Mouse (Mus musculus) cerebellum, adult 18-20 months (tissue): Measurements from ENCODE around the gene Gm11011.
"Not testable (repeated sequence)": the region's sequence is repeated elsewhere in the genome, so short reads cannot be mapped to it uniquely, and the experiment has no call there.

ENCODE experiments used
- DNase-seq, 2 experiments: peaks; one replicate each; pipeline ENCODE4 v3.0.0; 2021

The Gm11011 gene

DNA sequence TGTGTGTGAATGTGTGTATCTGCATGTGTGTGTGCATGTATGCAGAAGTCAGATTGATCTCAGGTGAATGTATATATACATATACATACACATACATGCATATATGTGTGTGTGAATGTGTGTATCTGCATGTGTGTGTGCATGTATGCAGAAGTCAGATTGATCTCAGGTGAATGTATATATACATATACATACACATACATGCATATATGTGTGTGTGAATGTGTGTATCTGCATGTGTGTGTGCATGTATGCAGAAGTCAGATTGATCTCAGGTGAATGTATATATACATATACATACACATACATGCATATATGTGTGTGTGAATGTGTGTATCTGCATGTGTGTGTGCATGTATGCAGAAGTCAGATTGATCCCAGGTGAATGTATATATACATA, at the start of gene Gm11011:
TSS of gene Gm11011 (minus strand) at position 101 of the 400 bp plus-strand sequence.
- not testable (repeated sequence) for DNase-seq

DNA sequence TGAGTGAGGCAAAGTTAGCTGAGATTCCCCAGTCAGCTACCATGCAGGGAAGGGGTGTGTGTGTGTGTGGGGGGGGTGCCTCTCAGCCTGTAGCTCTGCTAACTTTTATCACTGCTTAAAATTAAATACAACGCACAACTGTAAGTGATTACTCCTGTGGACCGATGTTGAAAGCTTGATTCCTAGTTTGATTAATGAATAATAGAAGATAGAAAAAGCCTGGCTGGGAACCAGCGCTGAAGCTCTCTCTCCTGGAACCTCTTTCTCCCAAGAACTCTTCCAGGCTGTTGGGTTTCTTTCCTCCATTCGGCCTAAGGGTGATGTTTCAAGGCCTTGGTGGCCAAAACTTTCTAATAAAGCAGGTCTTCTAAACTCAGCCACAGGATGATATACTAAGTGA, 48.9 kb upstream of the Gm11011 start:
- DNase-seq: no peak

DNA sequence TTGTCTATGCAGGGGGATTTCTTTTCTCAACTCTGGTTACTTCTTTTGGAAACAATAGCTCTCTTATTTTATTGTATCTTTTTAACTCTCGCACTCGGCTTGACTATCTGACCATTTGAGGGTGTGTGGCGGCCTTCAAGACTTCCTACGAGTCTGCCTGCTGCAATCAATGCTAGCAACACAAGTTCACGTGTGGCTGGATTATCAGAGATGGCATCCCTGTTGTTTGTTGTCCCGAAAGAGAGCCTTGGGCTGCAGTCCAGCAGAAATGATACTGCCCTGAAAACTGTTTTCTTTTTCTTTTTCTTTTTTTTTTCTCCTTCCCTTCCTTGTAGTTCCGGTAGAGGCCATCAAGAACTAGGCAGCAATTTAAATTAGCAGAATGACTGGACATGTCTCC, 47.9 kb upstream of the Gm11011 start:
- no peak for DNase-seq

DNA sequence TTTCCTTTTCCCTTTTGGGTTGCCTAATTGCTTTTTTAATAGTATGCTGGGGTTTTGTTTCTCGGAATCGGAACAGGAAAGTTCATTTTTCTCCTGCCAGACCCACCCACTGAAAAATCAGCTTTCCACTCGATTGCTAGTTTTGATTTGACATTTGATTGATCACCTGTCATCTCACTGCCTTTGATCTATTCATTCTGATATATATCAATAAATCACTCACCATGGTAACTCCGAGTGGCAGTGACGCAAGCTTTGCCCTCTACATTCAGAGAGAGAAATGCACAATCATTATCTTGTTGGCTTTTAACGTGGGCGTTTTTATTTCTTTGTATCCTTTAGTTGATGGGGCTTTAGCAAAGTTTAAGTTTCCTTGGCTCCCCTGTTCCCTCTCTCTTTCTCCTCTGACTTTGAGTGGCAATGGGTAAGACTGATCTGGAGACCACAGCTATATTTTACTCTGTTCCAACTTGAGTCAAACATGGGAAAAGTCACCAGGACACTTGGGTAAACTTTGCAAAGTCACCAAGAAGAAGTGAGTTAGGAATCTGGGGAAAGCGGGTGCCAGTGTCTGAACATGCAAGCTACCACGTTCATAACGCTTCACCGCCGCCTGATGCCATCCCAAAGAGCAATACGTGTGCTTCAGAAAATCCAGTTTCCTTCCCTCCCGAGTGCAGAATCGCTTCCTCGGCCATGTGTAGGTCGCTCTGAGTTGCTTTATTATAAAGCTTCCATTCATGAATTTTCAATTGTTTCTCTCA, 47.3 kb upstream of the Gm11011 start:
- DNase-seq: no peak

DNA sequence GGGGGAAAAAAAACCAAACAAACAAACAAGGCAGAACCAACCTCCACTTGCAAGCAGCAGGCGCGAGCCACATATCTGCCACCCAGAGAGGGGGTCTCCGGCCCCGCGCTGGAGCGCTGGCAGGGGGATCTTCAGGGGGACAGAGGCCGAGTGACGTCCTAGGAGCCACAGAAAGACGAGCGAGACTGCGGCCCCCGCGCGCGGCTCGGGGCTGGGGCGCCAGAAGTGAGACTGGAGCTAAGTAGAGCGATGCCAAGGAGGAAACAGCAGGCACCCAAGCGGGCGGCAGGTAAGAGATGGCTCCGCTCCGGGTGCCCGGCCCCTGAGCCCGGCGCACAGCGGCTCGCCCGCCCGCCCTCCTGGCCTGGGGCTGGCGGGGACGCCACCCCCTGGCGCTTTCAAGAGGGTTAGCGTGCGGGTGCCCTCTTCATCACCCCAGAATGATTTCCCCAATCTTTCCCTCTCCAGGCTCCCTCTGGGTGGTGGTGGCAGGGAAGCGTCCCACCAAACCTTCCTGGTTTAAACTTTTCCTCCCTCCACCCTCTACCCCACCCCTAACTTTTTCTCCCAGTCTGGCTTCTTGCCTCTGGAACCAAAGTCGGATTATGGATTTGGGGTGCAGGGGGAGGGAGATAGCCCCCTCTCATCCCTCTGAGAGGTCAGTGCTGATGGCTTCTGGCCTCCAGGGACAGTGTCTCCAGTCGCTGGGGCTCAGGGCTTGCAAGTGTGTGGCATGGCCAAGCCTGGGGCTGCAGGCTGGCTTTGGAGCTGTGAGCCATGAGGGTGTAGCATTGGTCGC, 46.1 kb upstream of the Gm11011 start:
- no peak for DNase-seq

DNA sequence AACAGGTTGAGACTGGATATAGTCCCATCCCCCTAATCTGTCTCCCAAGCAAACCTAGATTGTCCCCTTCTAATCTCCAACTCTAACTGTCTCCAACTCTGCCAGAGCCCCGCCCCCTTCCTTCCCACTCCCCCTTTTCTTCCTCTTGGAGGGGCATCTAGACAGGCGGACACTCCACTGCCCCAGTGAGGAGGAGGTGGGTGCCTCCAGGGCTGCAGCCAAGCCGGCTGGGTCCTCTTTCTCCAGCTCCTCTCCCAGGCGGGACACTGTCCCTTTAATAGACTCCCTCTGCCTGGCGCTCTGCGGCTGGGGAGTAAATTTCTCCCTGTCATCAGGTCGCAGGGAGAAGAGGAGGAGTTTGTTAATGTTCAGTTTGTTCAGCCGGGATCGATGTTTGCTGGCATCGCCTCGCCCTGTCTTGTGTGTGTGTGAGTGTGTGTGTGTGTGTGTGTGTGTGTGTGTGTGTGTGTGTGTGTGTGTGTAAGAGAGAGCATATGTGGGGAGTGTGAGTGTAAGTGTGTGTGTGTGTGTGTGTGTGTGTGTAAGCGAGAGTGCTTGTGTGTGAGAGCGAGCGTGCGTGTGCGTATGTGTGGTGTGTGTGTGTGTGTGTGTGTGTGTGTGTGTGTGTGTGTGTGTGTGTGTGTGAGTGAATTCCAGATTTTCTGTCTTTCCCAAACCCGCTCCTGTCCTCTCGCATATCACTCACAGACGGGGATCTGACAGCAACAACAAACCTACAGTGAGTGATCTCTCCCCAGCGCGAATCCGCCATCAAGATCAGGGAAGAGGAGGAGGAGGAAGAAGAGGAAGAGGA, 45.0 kb upstream of the Gm11011 start, which contains the start of gene Tshz2:
TSS of gene Tshz2 (plus strand) at position 676 of the 814 bp plus-strand sequence.
- DNase-seq: no peak

GRCm38 (mm10) chr2:169630070-169630469, 42.5 kb upstream of the Gm11011 start:
- no peak for DNase-seq

DNA sequence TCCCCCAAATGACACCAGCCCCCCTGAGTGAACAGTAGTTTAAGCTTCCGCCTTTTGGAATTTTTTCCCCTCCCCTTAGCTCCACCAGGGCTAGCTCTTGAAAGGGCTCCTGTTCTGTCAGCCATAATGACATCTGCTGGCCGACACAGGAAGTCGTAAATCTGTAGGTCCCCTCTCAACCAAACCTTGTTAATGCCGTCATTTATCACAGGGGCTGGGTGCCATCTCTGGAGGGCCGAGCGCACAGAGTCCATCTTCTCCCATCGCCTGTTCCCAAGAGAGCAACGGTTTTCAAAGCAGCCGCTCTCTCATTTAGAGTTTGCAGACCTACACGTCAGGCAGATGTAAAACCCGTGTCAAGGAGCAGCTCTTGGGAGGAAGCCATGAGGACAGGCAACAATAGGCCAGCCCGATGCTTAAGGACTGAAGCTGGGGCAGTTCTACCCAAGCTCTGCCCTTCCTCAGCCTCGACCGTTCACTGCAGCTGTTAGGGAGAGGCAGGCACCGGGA, 33.7 kb upstream of the Gm11011 start:
- no peak for DNase-seq

DNA sequence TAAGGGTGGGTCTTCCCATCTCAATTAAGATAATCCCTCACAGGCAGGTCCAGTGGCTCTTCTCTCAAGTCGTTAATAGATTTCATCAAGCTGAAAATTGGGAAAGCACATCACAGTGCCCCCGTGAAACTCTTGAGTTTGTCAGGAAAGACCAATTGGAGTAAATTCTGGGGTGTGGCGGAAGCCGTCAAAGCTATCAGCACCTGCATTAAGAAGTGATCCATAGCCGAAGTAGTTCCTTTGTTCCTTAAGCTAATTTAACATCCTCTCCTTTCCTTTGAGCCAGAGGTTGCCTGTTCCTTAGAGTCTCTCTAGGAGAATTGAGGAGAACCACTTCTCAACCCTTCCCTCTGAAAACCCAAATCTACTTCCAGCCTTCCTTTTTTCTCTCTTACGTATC, 28.5 kb upstream of the Gm11011 start:
- DNase-seq: no peak

- no peak for DNase-seq
Observed at GRCm38 (mm10) chr2:169614683-169615082, 27.1 kb upstream of the Gm11011 start.

DNA sequence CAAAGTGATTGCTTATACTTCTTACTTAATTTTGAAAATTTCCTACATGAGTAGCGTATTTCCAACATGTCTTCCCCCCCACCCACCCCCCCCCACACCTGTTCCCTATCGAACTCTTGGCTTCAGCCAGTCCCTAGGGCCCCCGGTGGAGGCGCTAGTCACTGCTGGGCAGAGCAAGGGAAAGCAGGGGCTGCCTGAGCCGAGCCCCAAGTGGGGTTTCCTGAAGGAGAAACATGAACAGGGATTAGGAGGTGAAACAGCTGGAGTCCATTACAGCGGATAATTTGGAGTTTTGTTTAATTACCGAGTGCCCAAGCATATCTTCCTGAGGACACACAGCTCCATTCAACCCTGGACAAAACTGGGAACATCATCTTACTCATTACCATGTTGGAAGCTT, 24.0 kb upstream of the Gm11011 start:
- no peak for DNase-seq

- no peak for DNase-seq
Observed at GRCm38 (mm10) chr2:169610882-169611281, 23.3 kb upstream of the Gm11011 start.

DNA sequence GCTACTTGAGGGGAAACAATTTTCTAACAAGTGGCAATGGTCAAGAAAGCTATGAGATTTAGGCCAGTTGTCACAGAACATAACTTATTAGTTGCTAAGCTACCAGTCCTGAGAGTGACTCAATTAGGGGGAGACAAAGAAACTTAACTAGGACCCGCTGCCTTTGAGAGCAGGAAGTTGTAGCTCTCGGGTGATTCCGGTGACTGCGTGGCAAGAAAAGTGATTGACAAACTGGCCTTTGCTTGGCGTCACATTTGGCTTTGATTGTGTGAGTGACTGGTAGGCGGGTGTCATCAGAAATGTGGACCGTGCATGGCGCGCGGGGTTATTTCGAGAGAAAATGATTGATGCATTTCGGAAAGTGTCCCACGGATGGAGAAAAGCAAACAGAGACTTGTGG, 22.4 kb upstream of the Gm11011 start:
- DNase-seq: no peak

DNA sequence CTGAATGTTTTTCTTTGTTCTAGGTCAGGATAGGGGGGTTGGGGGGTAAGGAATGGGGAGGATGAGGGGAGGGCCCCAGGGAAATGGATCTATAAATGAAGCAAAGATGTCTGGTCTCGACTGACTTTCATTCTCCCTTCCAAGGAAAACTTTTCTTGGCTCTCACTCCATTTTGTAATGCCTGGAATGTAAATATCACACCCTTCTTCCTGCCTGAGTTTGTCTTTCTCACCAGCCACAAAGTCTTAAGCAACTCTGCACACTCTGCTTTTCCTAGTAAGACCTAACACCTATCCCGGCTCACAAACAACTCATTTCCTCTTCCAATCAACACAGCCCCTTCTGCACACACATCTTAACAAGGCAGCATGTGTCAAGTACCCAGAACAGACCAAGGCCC, 20.2 kb upstream of the Gm11011 start:
- no peak for DNase-seq

- no peak for DNase-seq
Observed at GRCm38 (mm10) chr2:169606901-169607678, 19.5 kb upstream of the Gm11011 start.

- no peak for DNase-seq
Observed at GRCm38 (mm10) chr2:169600163-169600562, 12.6 kb upstream of the Gm11011 start.

DNA sequence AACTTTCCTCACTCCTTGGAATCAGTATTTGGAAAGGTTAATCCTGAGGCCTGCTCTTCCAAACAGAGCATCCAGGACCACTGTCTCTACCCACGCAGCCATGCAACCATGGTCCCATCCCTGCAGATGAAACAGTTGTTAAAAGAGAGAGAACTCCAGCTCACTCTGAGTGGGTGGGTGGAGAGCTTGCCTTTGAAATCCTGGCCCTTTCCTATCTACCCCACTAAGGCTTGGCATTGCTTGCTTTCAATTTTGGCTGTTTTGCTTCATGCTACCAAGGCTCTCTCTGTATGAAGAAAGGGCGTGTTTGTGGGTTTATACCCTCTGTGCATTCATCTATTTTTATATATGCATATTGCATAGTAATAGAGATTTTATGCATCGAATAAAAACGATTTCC, 12.0 kb upstream of the Gm11011 start:
- no peak for DNase-seq

GRCm38 (mm10) chr2:169597971-169598370, 10.4 kb upstream of the Gm11011 start:
- DNase-seq: no peak

- DNase-seq: no peak
Observed at GRCm38 (mm10) chr2:169597357-169597756, 9.8 kb upstream of the Gm11011 start.

- DNase-seq: no peak
Observed at GRCm38 (mm10) chr2:169593742-169594141, 6.2 kb upstream of the Gm11011 start.

DNA sequence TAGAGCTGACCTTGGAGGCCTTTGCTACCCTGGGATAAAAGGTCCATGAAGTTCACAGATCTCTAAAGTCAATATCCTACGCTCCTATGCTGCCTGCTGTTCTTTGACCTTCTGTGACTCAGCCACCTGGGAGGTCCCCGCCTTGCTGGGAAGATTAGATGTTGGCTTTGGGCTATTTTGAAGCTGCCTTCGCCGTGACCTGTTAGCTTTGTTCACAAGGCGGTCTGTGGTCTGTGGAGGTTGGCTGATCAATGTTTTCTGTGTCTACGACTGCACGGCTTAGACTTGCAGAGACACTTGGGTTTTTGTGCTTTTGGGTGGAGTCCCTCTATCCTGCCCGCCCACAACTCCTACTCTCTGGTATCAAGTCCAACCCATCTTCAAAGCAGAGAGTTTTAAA, 2.9 kb upstream of the Gm11011 start:
- DNase-seq: no peak

- DNase-seq: no peak
Observed at GRCm38 (mm10) chr2:169589697-169590096, 2.2 kb upstream of the Gm11011 start.
